Mouse (Mus musculus): Measurements from ENCODE around the gene Id1. TPM values are rescaled to one million over a fixed set of nuclear protein-coding genes. Genes with fewer than 3 reads are reported as not detected.
A peak's percentile ranks its signal among the peaks of the same experiment; 100 is the strongest.

Gene Id1
- polyA plus RNA-seq, 1 experiment = 916 TPM

GRCm38 (mm10) chr2:152705993-152706571 lies 30.0 kb upstream of the Id1 start:
- 88% methylated on average over 22 of the region's 22 CpGs for WGBS
- TF ChIP-seq CTCF (IDR thresholded peaks at IDR 0.05; ENCODE audit: extremely low read depth, insufficient read length, insufficient replicate concordance, low read depth, low read length) (no peak), POLR2A (IDR thresholded peaks at IDR 0.05; ENCODE audit: low read depth, low read length) (no peak)
- H3K36me3 ChIP-seq (ENCODE audit: control insufficient read depth, insufficient read depth, low read length) = peaks cover 45% of the 10 kb centered on the region

GRCm38 (mm10) chr2:152707186-152707585 lies 28.9 kb upstream of the Id1 start:
- Histone ChIP-seq H3K27ac (ENCODE audit: insufficient read depth, low read depth, low read length) (peak overlapping the region; percentile 77), H3K27me3 (ENCODE audit: control insufficient read depth, insufficient read depth, low read length) (no peaks in the 10 kb centered on the region), H3K36me3 (ENCODE audit: control insufficient read depth, insufficient read depth, low read length) (peaks cover 34% of the 10 kb centered on the region), H3K4me3 (ENCODE audit: low read depth, low read length) (peak overlapping the region; percentile 61), H3K4me1 (ENCODE audit: control insufficient read depth, insufficient read depth, insufficient read length, low read length) (peaks cover 14% of the 10 kb centered on the region)
- TF ChIP-seq POLR2A (IDR thresholded peaks at IDR 0.05; ENCODE audit: low read depth, low read length) (no peak), CTCF (IDR thresholded peaks at IDR 0.05; ENCODE audit: extremely low read depth, insufficient read length, insufficient replicate concordance, low read depth, low read length) (no peak)
- WGBS = 37% methylated on average over 7 of the region's 7 CpGs

More at GRCm38 (mm10) chr2:152705993-152706571, 30.0 kb upstream of the Id1 start:
- peaks cover 14% of the 10 kb centered on the region for H3K4me1 ChIP-seq (ENCODE audit: control insufficient read depth, insufficient read depth, insufficient read length, low read length)
- H3K4me3 ChIP-seq (ENCODE audit: low read depth, low read length) = no peak overlapping the region
- H3K27me3 ChIP-seq (ENCODE audit: control insufficient read depth, insufficient read depth, low read length) = no peaks in the 10 kb centered on the region
- H3K27ac ChIP-seq (ENCODE audit: insufficient read depth, low read depth, low read length) = peak overlapping the region; percentile 18

GRCm38 (mm10) chr2:152707627-152708026 lies 28.4 kb upstream of the Id1 start:
- Histone ChIP-seq H3K36me3 (ENCODE audit: control insufficient read depth, insufficient read depth, low read length) (peaks cover 30% of the 10 kb centered on the region), H3K27me3 (ENCODE audit: control insufficient read depth, insufficient read depth, low read length) (no peaks in the 10 kb centered on the region), H3K4me1 (ENCODE audit: control insufficient read depth, insufficient read depth, insufficient read length, low read length) (peaks cover 14% of the 10 kb centered on the region), H3K4me3 (ENCODE audit: low read depth, low read length) (peak overlapping the region; percentile 61), H3K27ac (ENCODE audit: insufficient read depth, low read depth, low read length) (peak overlapping the region; percentile 90)
- 32% methylated on average over 31 of the region's 31 CpGs for WGBS
- TF ChIP-seq POLR2A (IDR thresholded peaks at IDR 0.05; ENCODE audit: low read depth, low read length) = no peak; the same call in 1 of the 2 replicates
- TF ChIP-seq CTCF (IDR thresholded peaks at IDR 0.05; ENCODE audit: extremely low read depth, insufficient read length, insufficient replicate concordance, low read depth, low read length) = no peak

- WGBS = 91% methylated on average over 5 of the region's 5 CpGs
- Histone ChIP-seq H3K27ac (ENCODE audit: insufficient read depth, low read depth, low read length) (no peak overlapping the region), H3K36me3 (ENCODE audit: control insufficient read depth, insufficient read depth, low read length) (peaks cover 23% of the 10 kb centered on the region)
Observed at GRCm38 (mm10) chr2:152709066-152709465, 27.0 kb upstream of the Id1 start.

GRCm38 (mm10) chr2:152716241-152716772 lies 19.7 kb upstream of the Id1 start:
- Histone ChIP-seq H3K36me3 (ENCODE audit: control insufficient read depth, insufficient read depth, low read length) (no peaks in the 10 kb centered on the region), H3K27ac (ENCODE audit: insufficient read depth, low read depth, low read length) (no peak overlapping the region), H3K4me1 (ENCODE audit: control insufficient read depth, insufficient read depth, insufficient read length, low read length) (peaks cover 3% of the 10 kb centered on the region; the same call in 1 of the 2 replicates), H3K4me3 (ENCODE audit: low read depth, low read length) (no peak overlapping the region), H3K27me3 (ENCODE audit: control insufficient read depth, insufficient read depth, low read length) (no peaks in the 10 kb centered on the region)
- 24% methylated on average over 6 of the region's 6 CpGs for WGBS
- TF ChIP-seq POLR2A (IDR thresholded peaks at IDR 0.05; ENCODE audit: low read depth, low read length) (no peak), CTCF (IDR thresholded peaks at IDR 0.05; ENCODE audit: extremely low read depth, insufficient read length, insufficient replicate concordance, low read depth, low read length) (no peak)

More at GRCm38 (mm10) chr2:152709066-152709465, 27.0 kb upstream of the Id1 start:
- TF ChIP-seq POLR2A (IDR thresholded peaks at IDR 0.05; ENCODE audit: low read depth, low read length) (no peak), CTCF (IDR thresholded peaks at IDR 0.05; ENCODE audit: extremely low read depth, insufficient read length, insufficient replicate concordance, low read depth, low read length) (no peak)
- Histone ChIP-seq H3K4me1 (ENCODE audit: control insufficient read depth, insufficient read depth, insufficient read length, low read length) (peaks cover 14% of the 10 kb centered on the region), H3K27me3 (ENCODE audit: control insufficient read depth, insufficient read depth, low read length) (no peaks in the 10 kb centered on the region), H3K4me3 (ENCODE audit: low read depth, low read length) (no peak overlapping the region)

- TF ChIP-seq CTCF (IDR thresholded peaks at IDR 0.05; ENCODE audit: extremely low read depth, insufficient read length, insufficient replicate concordance, low read depth, low read length) (no peak), POLR2A (IDR thresholded peaks at IDR 0.05; ENCODE audit: low read depth, low read length) (no peak)
- H3K36me3 ChIP-seq (ENCODE audit: control insufficient read depth, insufficient read depth, low read length) = no peaks in the 10 kb centered on the region
- WGBS = 84% methylated on average over 11 of the region's 11 CpGs
Observed at GRCm38 (mm10) chr2:152717652-152718051, 18.4 kb upstream of the Id1 start.

GRCm38 (mm10) chr2:152718076-152718475 lies 18.0 kb upstream of the Id1 start:
- TF ChIP-seq POLR2A (IDR thresholded peaks at IDR 0.05; ENCODE audit: low read depth, low read length) = no peak
- TF ChIP-seq CTCF (IDR thresholded peaks at IDR 0.05; ENCODE audit: extremely low read depth, insufficient read length, insufficient replicate concordance, low read depth, low read length) = no peak
- WGBS = 82% methylated on average over 6 of the region's 6 CpGs
- Histone ChIP-seq H3K4me3 (ENCODE audit: low read depth, low read length) (no peak overlapping the region), H3K36me3 (ENCODE audit: control insufficient read depth, insufficient read depth, low read length) (no peaks in the 10 kb centered on the region), H3K27me3 (ENCODE audit: control insufficient read depth, insufficient read depth, low read length) (no peaks in the 10 kb centered on the region), H3K4me1 (ENCODE audit: control insufficient read depth, insufficient read depth, insufficient read length, low read length) (peaks cover 3% of the 10 kb centered on the region; the same call in 1 of the 2 replicates), H3K27ac (ENCODE audit: insufficient read depth, low read depth, low read length) (no peak overlapping the region)

More at GRCm38 (mm10) chr2:152717652-152718051, 18.4 kb upstream of the Id1 start:
- Histone ChIP-seq H3K27me3 (ENCODE audit: control insufficient read depth, insufficient read depth, low read length) (no peaks in the 10 kb centered on the region), H3K27ac (ENCODE audit: insufficient read depth, low read depth, low read length) (no peak overlapping the region), H3K4me3 (ENCODE audit: low read depth, low read length) (no peak overlapping the region), H3K4me1 (ENCODE audit: control insufficient read depth, insufficient read depth, insufficient read length, low read length) (peaks cover 3% of the 10 kb centered on the region; the same call in 1 of the 2 replicates)

All from small intestine, adult 2 months (tissue).